Mouse (Mus musculus): ENCODE measurements around the gene Ube2d3.

- no peak for TF ChIP-seq CTCF (IDR thresholded peaks at IDR 0.05; ENCODE audit: extremely low read depth, insufficient read depth, insufficient read length, insufficient replicate concordance)
- peak; percentile 9 for TF ChIP-seq POLR2A (IDR thresholded peaks at IDR 0.05; ENCODE audit: low read depth, low read length)
These were observed 1.1 kb downstream of the Ube2d3 start for GRCm38 (mm10) chr3:135438913-135439531.
